Mouse (Mus musculus) midbrain, postnatal 0 days (tissue): Measurements from ENCODE around the gene Majin. TPM values are rescaled to one million over a fixed set of nuclear protein-coding genes. Genes with fewer than 3 reads are reported as not detected.

Source experiments
- ATAC-seq: fragments of 200-750 bp; cut with Nextera tagmentation; 2 replicates; pipeline ENCODE4 v1.8.0; 2017; ENCODE audit warnings: moderate number of reproducible peaks, mild to moderate bottlenecking, moderate TSS enrichment, moderate library complexity; ENCODE audit not compliant: low FRiP score
- DNase-seq: peaks from one replicate; pipeline ENCODE4 v3.0.0-alpha.2; 2015; ENCODE audit warnings: low spot score
- H3K27ac ChIP-seq: fragments of 300-500 bp; sonication (generic); 2 replicates; pipeline ENCODE4 v1.5.1; 2014; ENCODE audit warnings: low read depth, mild to moderate bottlenecking, low read length, mixed read lengths
- H3K27me3 ChIP-seq: fragments of 300-500 bp; sonication (generic); 2 replicates; pipeline ENCODE4 v1.6.1; 2014; ENCODE audit warnings: low read length, control low read depth, mixed read lengths; ENCODE audit not compliant: insufficient read depth
- H3K36me3 ChIP-seq: fragments of 300-500 bp; sonication (generic); 2 replicates; pipeline ENCODE4 v1.6.1; 2014; ENCODE audit warnings: low read length, control low read depth, mixed read lengths; ENCODE audit not compliant: insufficient read depth
- H3K4me1 ChIP-seq: fragments of 300-500 bp; sonication (generic); 2 replicates; pipeline ENCODE4 v1.6.1; 2014; ENCODE audit warnings: mild to moderate bottlenecking, control low read depth, antibody characterized with exemption, low read length, mixed read lengths; ENCODE audit not compliant: insufficient read depth
- H3K4me2 ChIP-seq: fragments of 300-500 bp; sonication (generic); 2 replicates; pipeline ENCODE4 v1.6.1; 2014; ENCODE audit warnings: low read depth, mild to moderate bottlenecking, low read length, mixed read lengths; ENCODE audit not compliant: poor library complexity, severe bottlenecking
- H3K4me3 ChIP-seq: fragments of 300-500 bp; sonication (generic); 2 replicates; pipeline ENCODE4 v1.5.1; 2014; ENCODE audit warnings: low read depth, mild to moderate bottlenecking, low read length, moderate library complexity
- H3K9ac ChIP-seq: fragments of 300-500 bp; sonication (generic); replicated peaks from 2 replicates; pipeline ENCODE4 v1.6.1; 2014; ENCODE audit warnings: mild to moderate bottlenecking, low read length, moderate library complexity, mixed read lengths; ENCODE audit not compliant: poor library complexity, severe bottlenecking
- H3K9me3 ChIP-seq: fragments of 300-500 bp; sonication (generic); 2 replicates; pipeline ENCODE4 v1.6.1; 2016; ENCODE audit warnings: low read length, control low read depth
- CTCF ChIP-seq: IDR thresholded peaks from 2 replicates; pipeline ENCODE4 v1.5.1; 2016; ENCODE audit warnings: antibody characterized with exemption, mild to moderate bottlenecking
- WGBS: fragments of 180-500 bp; shearing (Covaris S2); extraction: QIAGEN DNeasy Blood & Tissue Kit; methylation state at CpG from one replicate; pipeline ENCODE4 v1.1.7; 2014; 5-methylcytosine and 5-hydroxymethylcytosine counted together
- polyA plus RNA-seq: library from polyadenylated mRNA; unstranded; fragments of >200 nt; fragmentation: Nextera tagmentation; extraction: Ambion mirVana; gene quantifications from 2 replicates; pipeline ENCODE4 v1.2.1, GENCODE M21; 2015
- total RNA-seq: library from RNA; depleted of rRNA; stranded (reverse); fragments of >200 nt; gene quantifications from 2 replicates; pipeline ENCODE4 v1.2.3, GENCODE M21; 2014

Majin gene
- total and polyA plus RNA-seq, 2 experiments from 2014 or later, result 0.16 TPM; not detected in 1

GRCm38 (mm10) chr19:6144842-6145241, 39.3 kb upstream of the Majin start:
- 77% methylated on average over 5 of the region's 5 CpGs for WGBS
- H3K36me3 ChIP-seq, result no peaks in the 10 kb centered on the region
- H3K27ac ChIP-seq, result no peak overlapping the region
- no peak; the same call in 1 of the 2 replicates for TF ChIP-seq CTCF
- no peaks in the 10 kb centered on the region for H3K27me3 ChIP-seq
- H3K9ac ChIP-seq, result no peak overlapping the region
- H3K4me1 ChIP-seq, result peaks cover 4% of the 10 kb centered on the region
- no peak overlapping the region for H3K4me3 ChIP-seq
- H3K9me3 ChIP-seq, result no peaks in the 10 kb centered on the region
- no peak overlapping the region for H3K4me2 ChIP-seq
- DNase-seq, result no peak
- no peak for ATAC-seq

- H3K9me3 ChIP-seq, result no peaks in the 10 kb centered on the region
- 85% methylated on average over 9 of the region's 9 CpGs for WGBS
- H3K4me1 ChIP-seq, result no peaks in the 10 kb centered on the region
- no peak overlapping the region for H3K4me3 ChIP-seq
- H3K4me2 ChIP-seq, result no peak overlapping the region
- H3K27me3 ChIP-seq, result no peaks in the 10 kb centered on the region
- no peak for DNase-seq
- ATAC-seq, result no peak
- no peak overlapping the region for H3K9ac ChIP-seq
- TF ChIP-seq CTCF, result no peak
- H3K27ac ChIP-seq, result no peak overlapping the region
- no peaks in the 10 kb centered on the region for H3K36me3 ChIP-seq
These were observed 29.0 kb upstream of the Majin start for GRCm38 (mm10) chr19:6155174-6155573.

GRCm38 (mm10) chr19:6156372-6156771, 27.8 kb upstream of the Majin start:
- H3K4me2 ChIP-seq, result no peak overlapping the region
- TF ChIP-seq CTCF, result 0 out of 2 replicates have a peak, but pooled peaks have one; percentile 8
- 66% methylated on average over 8 of the region's 8 CpGs for WGBS
- no peak overlapping the region for H3K9ac ChIP-seq
- H3K27me3 ChIP-seq, result no peaks in the 10 kb centered on the region
- no peak for ATAC-seq
- H3K27ac ChIP-seq, result no peak overlapping the region
- H3K4me1 ChIP-seq, result no peaks in the 10 kb centered on the region
- no peak overlapping the region for H3K4me3 ChIP-seq
- no peaks in the 10 kb centered on the region for H3K36me3 ChIP-seq
- no peak for DNase-seq
- no peaks in the 10 kb centered on the region for H3K9me3 ChIP-seq

- no peaks in the 10 kb centered on the region for H3K9me3 ChIP-seq
- no peaks in the 10 kb centered on the region for H3K4me1 ChIP-seq
- no peak overlapping the region for H3K4me2 ChIP-seq
- H3K27ac ChIP-seq, result no peak overlapping the region
- ATAC-seq (no peak), DNase-seq (no peak)
- H3K4me3 ChIP-seq, result no peak overlapping the region
- H3K27me3 ChIP-seq, result no peaks in the 10 kb centered on the region
- no peaks in the 10 kb centered on the region for H3K36me3 ChIP-seq
- TF ChIP-seq CTCF, result no peak
- no peak overlapping the region for H3K9ac ChIP-seq
- WGBS, result 74% methylated on average over 6 of the region's 6 CpGs
These were observed 27.0 kb upstream of the Majin start for GRCm38 (mm10) chr19:6157220-6157619.

GRCm38 (mm10) chr19:6163872-6164547, 20.2 kb upstream of the Majin start:
- no peaks in the 10 kb centered on the region for H3K36me3 ChIP-seq
- no peak for DNase-seq
- WGBS, result 73% methylated on average over 10 of the region's 10 CpGs

GRCm38 (mm10) chr19:6166750-6167149, 17.4 kb upstream of the Majin start:
- Histone ChIP-seq H3K9me3 (no peaks in the 10 kb centered on the region), H3K36me3 (no peaks in the 10 kb centered on the region), H3K27me3 (no peaks in the 10 kb centered on the region), H3K4me1 (no peaks in the 10 kb centered on the region), H3K27ac (no peak overlapping the region), H3K4me3 (no peak overlapping the region), H3K9ac (no peak overlapping the region), H3K4me2 (no peak overlapping the region)
- no peak for TF ChIP-seq CTCF
- 69% methylated on average over 4 of the region's 4 CpGs for WGBS
- ATAC-seq (no peak), DNase-seq (no peak)

More at GRCm38 (mm10) chr19:6163872-6164547, 20.2 kb upstream of the Majin start:
- Histone ChIP-seq H3K4me1 (no peaks in the 10 kb centered on the region), H3K9ac (no peak overlapping the region), H3K4me2 (no peak overlapping the region), H3K27me3 (no peaks in the 10 kb centered on the region), H3K4me3 (no peak overlapping the region), H3K9me3 (no peaks in the 10 kb centered on the region), H3K27ac (no peak overlapping the region)
- no peak for ATAC-seq
- TF ChIP-seq CTCF, result no peak
